Mouse (Mus musculus) C2C12 (cell line): Measurements from ENCODE around the gene Wdr34.

Source experiments
- CEBPB ChIP-seq: IDR thresholded peaks from one replicate; pipeline ENCODE4 v1.6.1; 2011; ENCODE audit warnings: low read depth, mild to moderate bottlenecking, control low read depth, moderate library complexity
- CTCF ChIP-seq: IDR thresholded peaks from one replicate; pipeline ENCODE4 v1.5.1; 2011; ENCODE audit not compliant: control insufficient read depth, insufficient read depth, insufficient read length
- MAX ChIP-seq: IDR thresholded peaks from one replicate; pipeline ENCODE4 v1.6.1; 2011; ENCODE audit warnings: mild to moderate bottlenecking, control low read depth
- MYOD1 ChIP-seq: IDR thresholded peaks from one replicate; pipeline ENCODE4 v1.6.1; 2011; ENCODE audit warnings: low read depth; ENCODE audit not compliant: control insufficient read depth, insufficient read length
- MYOG ChIP-seq: IDR thresholded peaks from one replicate; pipeline ENCODE4 v1.6.1; 2011; ENCODE audit not compliant: control insufficient read depth, insufficient read length; ENCODE audit errors: extremely low read depth
- USF1 ChIP-seq: IDR thresholded peaks from one replicate; pipeline ENCODE4 v1.6.1; 2011; ENCODE audit warnings: low read depth, mild to moderate bottlenecking, control low read depth, moderate library complexity

- TF ChIP-seq CTCF, result no peak
- no peak for TF ChIP-seq MAX
- TF ChIP-seq MYOG, result no peak
- no peak for TF ChIP-seq CEBPB
- TF ChIP-seq MYOD1, result no peak
- no peak for TF ChIP-seq USF1
Observed at GRCm38 (mm10) chr2:30037762-30038161, 10.9 kb downstream of the Wdr34 start.
